Mouse (Mus musculus): ENCODE data around the gene Mbnl1. TPM values are rescaled to one million over a fixed set of nuclear protein-coding genes. Genes with fewer than 3 reads are reported as not detected.

The Mbnl1 gene
- polyA plus RNA-seq, 1 experiment: 191 TPM

DNA sequence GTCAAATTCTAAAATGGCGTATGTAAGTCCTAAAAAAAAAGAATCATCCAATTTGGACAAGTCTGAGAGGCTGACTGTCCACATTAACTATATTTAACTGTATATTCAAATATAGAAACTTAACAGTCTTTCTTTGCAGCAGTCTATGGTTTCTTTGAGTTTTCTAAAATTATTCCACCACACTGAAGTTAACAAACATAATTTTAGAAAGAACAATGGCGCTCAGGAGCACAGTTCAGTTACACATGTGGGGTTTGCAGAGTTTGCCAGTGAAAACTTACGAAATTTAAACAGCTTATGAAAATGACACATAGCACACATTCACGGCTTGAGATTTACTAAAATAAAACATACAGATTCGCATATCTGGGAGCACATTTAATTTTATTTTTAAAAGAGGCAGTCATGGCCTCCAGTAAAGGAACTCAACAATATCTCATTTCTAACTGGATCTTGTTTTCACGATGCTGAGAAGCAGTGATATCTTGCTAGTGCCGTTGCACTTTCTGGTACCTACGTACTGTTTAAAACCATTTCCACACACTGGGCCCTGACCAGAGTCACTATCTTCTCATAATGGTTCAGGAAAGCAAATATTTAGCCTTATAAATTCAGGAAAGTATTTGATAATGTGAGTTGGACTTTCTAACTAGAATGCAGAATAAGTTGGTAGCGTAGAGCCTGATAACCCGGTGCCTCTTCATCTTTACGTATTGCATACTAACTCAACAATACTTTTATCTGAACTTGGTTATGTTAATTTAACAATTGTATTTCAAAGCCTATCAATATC, 1.4 kb downstream of the Mbnl1 start:
- H3K4me3 ChIP-seq (ENCODE audit: insufficient read depth, low read length): no peak overlapping the region
- no peak overlapping the region for H3K27ac ChIP-seq (ENCODE audit: insufficient read depth, low read length)
- TF ChIP-seq CTCF (IDR thresholded peaks at IDR 0.05; ENCODE audit: borderline replicate concordance, insufficient read depth, low read length): no peak
- TF ChIP-seq POLR2A (IDR thresholded peaks at IDR 0.05; ENCODE audit: low read depth, low read length): no peak
- H3K4me1 ChIP-seq (ENCODE audit: control insufficient read depth, insufficient read depth, low read length): no peaks in the 10 kb centered on the region

GRCm38 (mm10) chr3:60474654-60474972, 2.0 kb downstream of the Mbnl1 start:
- TF ChIP-seq CTCF (IDR thresholded peaks at IDR 0.05; ENCODE audit: borderline replicate concordance, insufficient read depth, low read length) (no peak), POLR2A (IDR thresholded peaks at IDR 0.05; ENCODE audit: low read depth, low read length) (no peak)
- Histone ChIP-seq H3K4me1 (ENCODE audit: control insufficient read depth, insufficient read depth, low read length) (no peaks in the 10 kb centered on the region), H3K4me3 (ENCODE audit: insufficient read depth, low read length) (no peak overlapping the region), H3K27ac (ENCODE audit: insufficient read depth, low read length) (no peak overlapping the region)

GRCm38 (mm10) chr3:60475055-60475454, 2.4 kb downstream of the Mbnl1 start:
- Histone ChIP-seq H3K4me3 (ENCODE audit: insufficient read depth, low read length) (no peak overlapping the region), H3K4me1 (ENCODE audit: control insufficient read depth, insufficient read depth, low read length) (no peaks in the 10 kb centered on the region), H3K27ac (ENCODE audit: insufficient read depth, low read length) (no peak overlapping the region)
- TF ChIP-seq POLR2A (IDR thresholded peaks at IDR 0.05; ENCODE audit: low read depth, low read length) (no peak), CTCF (IDR thresholded peaks at IDR 0.05; ENCODE audit: borderline replicate concordance, insufficient read depth, low read length) (no peak)

GRCm38 (mm10) chr3:60476751-60477255, 4.2 kb downstream of the Mbnl1 start:
- Histone ChIP-seq H3K4me3 (ENCODE audit: insufficient read depth, low read length) (no peak overlapping the region), H3K27ac (ENCODE audit: insufficient read depth, low read length) (no peak overlapping the region)

DNA sequence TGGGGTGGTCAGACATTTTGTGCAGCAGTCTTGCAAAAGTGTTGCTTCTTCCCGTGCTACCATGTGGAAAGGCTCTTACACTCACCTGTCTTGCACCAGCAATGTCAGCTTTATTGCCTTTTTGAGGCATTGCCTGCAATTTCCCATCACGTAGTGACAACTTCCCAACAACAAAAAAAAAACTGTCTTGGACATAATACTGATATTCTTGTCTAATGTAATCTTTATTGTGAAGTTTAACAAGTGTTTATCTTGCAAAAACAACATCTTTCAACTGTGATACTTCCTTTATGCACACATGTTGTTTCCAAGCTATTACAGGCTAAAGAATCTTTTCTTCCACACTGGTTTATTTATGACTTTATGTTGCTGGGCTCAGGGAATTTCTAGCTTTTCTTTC, 5.8 kb downstream of the Mbnl1 start:
- no peak overlapping the region for H3K4me3 ChIP-seq (ENCODE audit: insufficient read depth, low read length)
- no peaks in the 10 kb centered on the region for H3K4me1 ChIP-seq (ENCODE audit: control insufficient read depth, insufficient read depth, low read length)
- no peak overlapping the region for H3K27ac ChIP-seq (ENCODE audit: insufficient read depth, low read length)
- TF ChIP-seq CTCF (IDR thresholded peaks at IDR 0.05; ENCODE audit: borderline replicate concordance, insufficient read depth, low read length) (no peak), POLR2A (IDR thresholded peaks at IDR 0.05; ENCODE audit: low read depth, low read length) (no peak)

More at GRCm38 (mm10) chr3:60476751-60477255, 4.2 kb downstream of the Mbnl1 start:
- TF ChIP-seq POLR2A (IDR thresholded peaks at IDR 0.05; ENCODE audit: low read depth, low read length): no peak
- no peak for TF ChIP-seq CTCF (IDR thresholded peaks at IDR 0.05; ENCODE audit: borderline replicate concordance, insufficient read depth, low read length)
- H3K4me1 ChIP-seq (ENCODE audit: control insufficient read depth, insufficient read depth, low read length): no peaks in the 10 kb centered on the region

DNA sequence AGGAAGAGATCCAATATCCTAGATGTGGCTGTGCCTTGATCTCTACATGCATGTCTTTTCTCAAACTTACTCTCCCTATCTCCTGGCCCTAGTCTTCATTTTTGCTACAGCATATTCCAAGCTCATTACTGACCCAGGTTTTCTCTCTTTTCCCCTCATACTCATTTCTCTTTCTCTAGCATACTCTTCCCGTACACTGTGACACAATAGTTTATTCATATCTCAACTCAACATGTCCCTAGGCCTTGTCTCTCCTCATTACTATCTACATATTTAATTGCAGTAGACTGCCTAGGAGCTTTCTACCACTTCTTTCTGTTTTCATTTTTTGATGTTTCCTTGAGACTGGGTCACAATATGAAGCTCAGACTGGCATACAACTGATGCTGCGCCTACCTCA, 8.1 kb downstream of the Mbnl1 start:
- Histone ChIP-seq H3K4me1 (ENCODE audit: control insufficient read depth, insufficient read depth, low read length) (no peaks in the 10 kb centered on the region), H3K27ac (ENCODE audit: insufficient read depth, low read length) (no peak overlapping the region), H3K4me3 (ENCODE audit: insufficient read depth, low read length) (no peak overlapping the region)
- TF ChIP-seq POLR2A (IDR thresholded peaks at IDR 0.05; ENCODE audit: low read depth, low read length): no peak
- no peak for TF ChIP-seq CTCF (IDR thresholded peaks at IDR 0.05; ENCODE audit: borderline replicate concordance, insufficient read depth, low read length)

DNA sequence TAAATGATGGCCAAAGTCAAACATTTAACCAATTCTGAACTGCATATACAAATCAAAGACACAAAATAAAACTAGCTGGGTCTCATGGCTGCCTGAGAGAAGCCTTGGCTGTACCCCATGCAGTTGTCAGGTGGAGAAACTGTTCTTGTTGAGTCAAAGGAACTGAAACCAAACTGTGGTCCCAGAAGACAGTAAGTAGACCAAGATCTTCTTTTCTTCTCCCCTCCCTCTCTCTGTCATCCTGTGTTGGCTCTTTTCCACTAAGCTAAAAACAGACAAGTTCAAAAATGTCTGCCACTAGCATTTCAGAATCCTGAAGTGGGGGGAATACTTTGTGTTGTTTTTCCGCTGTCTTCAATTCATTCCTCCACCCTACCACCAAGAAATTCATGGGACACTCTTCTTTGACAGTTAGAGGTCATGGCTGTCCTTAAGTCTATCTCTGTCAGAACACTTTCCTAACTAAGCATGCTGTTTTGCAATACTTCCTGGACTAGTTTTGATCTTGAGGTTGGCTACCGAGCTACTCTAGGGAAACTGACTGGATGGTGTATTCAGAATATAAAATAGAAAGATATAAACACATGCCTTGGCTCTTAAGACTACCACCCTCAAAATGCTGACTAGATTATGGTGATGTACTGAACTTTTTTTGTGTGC, 9.2 kb downstream of the Mbnl1 start:
- TF ChIP-seq POLR2A (IDR thresholded peaks at IDR 0.05; ENCODE audit: low read depth, low read length) (no peak), CTCF (IDR thresholded peaks at IDR 0.05; ENCODE audit: borderline replicate concordance, insufficient read depth, low read length) (no peak)
- no peak overlapping the region for H3K4me3 ChIP-seq (ENCODE audit: insufficient read depth, low read length)

DNA sequence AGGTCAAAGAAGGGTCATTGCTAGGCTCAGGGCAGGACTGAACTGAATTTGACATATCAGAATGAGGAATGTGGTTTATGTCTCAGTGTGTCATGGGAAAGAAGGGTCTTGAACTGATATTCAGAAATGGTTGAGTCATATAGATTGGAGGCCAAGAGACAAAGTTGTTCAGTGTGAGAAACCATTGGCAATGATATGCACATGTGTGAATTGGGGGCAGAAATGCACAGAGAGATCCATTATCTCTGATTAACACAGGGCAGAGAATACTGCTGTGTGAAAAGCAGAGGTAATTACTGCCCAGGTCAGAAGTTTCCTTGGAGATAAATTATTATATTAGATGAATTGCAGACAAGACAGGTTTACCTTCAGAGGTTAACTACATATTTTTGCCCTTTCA, 10.7 kb downstream of the Mbnl1 start:
- H3K27ac ChIP-seq (ENCODE audit: insufficient read depth, low read length): no peak overlapping the region
- no peaks in the 10 kb centered on the region for H3K4me1 ChIP-seq (ENCODE audit: control insufficient read depth, insufficient read depth, low read length)
- H3K4me3 ChIP-seq (ENCODE audit: insufficient read depth, low read length): no peak overlapping the region
- TF ChIP-seq POLR2A (IDR thresholded peaks at IDR 0.05; ENCODE audit: low read depth, low read length) (no peak), CTCF (IDR thresholded peaks at IDR 0.05; ENCODE audit: borderline replicate concordance, insufficient read depth, low read length) (no peak)

More for the DNA sequence above, 9.2 kb downstream of the Mbnl1 start:
- Histone ChIP-seq H3K4me1 (ENCODE audit: control insufficient read depth, insufficient read depth, low read length) (no peaks in the 10 kb centered on the region), H3K27ac (ENCODE audit: insufficient read depth, low read length) (no peak overlapping the region)

DNA sequence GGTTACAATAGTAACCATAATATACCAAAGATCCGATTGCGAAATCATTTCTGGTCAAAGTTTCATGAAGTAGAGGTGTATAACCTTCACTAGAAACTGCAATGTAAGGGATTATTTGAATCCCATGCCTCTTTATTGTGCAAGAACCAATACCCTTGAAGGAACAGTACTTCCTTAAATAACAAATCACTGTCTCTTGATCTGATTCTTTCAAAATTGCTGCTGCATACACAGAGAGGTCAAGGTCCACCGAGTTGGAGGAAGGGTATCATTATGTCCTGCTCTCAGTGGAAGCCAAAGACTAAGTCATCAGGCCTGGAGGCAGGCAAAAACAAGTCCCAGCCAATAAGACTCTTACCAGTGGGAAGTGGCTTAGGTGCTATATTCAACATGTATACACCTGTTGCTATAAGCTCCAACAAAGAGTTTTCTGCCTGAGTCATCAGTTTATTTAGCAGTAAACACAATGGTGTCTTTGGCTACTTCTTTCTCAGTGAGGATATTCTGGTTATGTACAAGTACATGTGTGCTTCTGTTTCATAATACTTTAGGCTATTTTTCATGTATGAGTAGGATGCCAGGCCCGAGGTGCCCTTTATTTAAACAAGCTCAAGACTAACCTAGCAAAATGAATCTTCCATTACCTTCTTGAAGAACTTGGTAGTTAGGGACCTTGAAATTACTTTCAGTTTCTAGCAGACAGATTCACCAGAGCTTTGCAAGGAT, 13.5 kb downstream of the Mbnl1 start:
- TF ChIP-seq POLR2A (IDR thresholded peaks at IDR 0.05; ENCODE audit: low read depth, low read length) (no peak), CTCF (IDR thresholded peaks at IDR 0.05; ENCODE audit: borderline replicate concordance, insufficient read depth, low read length) (no peak)
- Histone ChIP-seq H3K4me1 (ENCODE audit: control insufficient read depth, insufficient read depth, low read length) (no peaks in the 10 kb centered on the region), H3K27ac (ENCODE audit: insufficient read depth, low read length) (no peak overlapping the region), H3K4me3 (ENCODE audit: insufficient read depth, low read length) (no peak overlapping the region)

Measured in embryonic fibroblast, embryonic 13.5 days (primary cell).